Mouse (Mus musculus) cerebellum, adult 11-12 months (tissue): ENCODE measurements at regions not wholly inside any gene's neighbourhood (a gene's known extent, or its start where the extent isn't known, plus 50 kb on each side); places are given as distances from the start of the nearest gene placed in this dataset.
A peak's percentile ranks its signal among the peaks of the same experiment; 100 is the strongest.

ENCODE experiments used
- DNase-seq: peaks from one replicate; pipeline ENCODE4 v3.0.0; 2022

DNA sequence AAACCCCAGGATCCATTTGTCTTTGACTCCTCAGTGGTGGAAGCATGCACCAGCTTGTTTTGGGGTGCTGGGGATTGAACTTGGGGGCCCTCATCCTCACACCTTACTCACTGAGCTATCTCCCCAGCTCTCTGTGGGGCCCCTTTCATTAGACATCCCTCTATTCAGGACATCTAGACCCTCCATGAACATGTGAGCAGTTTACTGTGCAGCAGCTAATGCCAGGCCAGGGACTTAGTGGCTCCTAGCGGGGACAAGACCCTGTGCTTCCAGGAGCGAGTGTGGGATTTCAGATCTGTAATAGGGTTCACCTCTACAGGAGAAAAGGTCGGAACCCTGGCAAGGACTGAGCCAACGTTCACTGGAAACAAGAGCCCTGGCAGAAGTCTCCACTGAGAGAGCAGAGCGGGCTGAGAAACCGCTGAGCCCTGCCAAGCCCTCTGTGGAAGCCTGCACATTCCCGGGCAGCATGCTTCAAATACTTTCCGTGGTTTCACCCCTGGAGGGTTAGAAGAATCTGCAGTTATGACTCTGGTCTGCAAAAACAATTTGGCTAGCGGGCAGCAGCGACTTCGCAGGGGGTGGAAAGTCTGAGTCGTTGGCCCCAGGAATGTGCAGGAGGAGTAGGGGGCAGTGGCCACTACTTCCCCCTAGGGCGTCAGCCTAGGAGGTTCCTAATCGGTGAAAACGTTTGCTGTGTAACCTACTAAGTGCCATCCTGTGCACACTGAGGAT lies 125.6 kb downstream of the Smad6 start:
- no peak for DNase-seq

DNA sequence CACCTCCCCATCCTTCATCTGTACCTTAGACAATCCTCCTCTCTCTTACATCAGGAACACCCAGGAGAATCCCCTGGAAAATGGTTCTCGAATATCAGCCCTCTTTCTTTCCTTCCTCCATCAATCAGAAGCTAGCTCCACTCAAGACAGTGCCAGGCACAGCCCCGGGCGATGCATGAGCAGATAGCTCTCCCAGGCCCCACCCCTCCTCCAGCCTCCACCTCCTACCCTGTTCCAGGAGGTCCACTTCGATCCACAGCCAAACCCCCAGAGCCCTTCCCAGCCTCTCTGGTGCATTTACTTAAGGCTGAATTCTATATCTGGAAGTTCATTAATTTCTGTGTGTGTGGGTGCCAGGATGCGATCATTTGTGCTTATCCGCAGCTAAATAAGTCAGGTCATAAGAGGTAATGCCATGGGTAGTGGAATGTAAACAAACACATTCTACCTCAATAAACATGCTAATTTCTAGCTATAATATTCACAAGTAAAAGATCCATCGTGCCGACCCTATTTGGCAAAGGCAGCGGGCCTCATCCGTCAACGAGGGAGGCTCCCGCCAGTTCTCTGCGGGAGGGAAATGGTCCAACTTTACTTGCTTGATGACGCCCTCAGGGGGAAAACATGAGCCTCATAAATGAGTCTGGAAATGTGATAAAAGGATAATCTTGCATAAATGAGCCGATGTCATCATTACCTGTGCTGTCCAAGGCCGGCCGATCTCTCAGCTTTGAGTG lies 129.5 kb downstream of the Smad6 start:
- no peak for DNase-seq

GRCm38 (mm10) chr9:63890717-63891116 lies 131.1 kb downstream of the Smad6 start:
- no peak for DNase-seq

DNA sequence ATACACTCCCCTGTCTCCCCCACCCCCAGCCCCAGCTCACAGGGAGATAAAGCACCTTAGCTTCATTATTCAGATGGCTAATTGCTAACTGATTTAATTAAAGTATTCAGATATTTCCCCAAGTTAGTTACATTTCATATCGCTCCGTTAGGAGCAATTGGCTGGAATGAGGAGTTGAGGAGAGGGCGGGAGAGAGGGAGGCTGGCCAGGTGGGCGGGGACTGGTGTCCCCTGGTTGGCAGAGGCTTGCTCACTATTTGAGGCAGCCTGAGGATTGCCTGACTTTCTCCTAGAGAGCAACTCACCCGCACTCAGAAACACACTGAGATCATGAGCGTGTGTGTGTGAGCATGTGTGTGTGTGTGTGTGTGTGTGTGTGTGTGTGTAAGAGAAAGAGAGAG lies 131.8 kb upstream of the Smad3 start:
- no peak for DNase-seq

- peak; percentile 5 for DNase-seq
These were observed 127.2 kb upstream of the Smad3 start for GRCm38 (mm10) chr9:63884971-63885370.

DNA sequence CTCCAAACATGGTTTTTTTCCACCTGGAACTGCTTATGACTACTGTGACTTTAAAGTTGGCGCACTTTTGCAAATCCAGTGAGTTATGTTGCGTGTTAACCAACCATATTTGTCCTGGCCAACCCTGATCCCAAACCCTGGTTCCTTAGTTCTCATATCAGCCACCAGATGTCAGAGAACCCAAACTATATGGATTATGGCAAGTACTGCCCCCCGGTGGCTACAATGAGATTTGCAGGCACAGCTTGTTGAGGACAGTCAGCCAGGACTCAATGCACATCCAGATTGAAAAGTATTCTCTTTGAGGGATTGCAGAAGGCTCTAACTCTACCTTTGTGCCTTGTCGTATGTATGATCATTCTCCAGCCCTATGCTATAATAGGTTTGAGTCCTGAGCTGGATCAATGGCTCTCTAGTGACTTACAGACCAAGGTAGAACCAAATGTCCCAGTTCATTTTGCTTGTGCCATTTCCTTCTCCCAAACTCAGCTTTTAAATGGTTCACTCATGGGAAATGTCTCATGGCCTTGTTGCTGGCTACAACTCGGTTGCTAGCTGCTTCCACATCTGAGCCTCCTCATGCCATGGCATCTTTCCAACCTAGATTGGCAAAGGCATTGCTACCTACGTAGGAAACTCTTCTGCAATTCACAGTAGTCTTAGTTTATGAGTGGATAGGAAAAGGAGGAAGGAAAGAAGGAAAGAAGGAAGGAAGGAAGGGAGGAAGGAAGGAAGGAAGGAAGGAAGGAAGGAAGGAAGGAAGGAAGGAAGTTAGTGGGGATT lies 126.1 kb upstream of the Smad3 start:
- no peak for DNase-seq

GRCm38 (mm10) chr9:63881692-63882091 lies 123.9 kb upstream of the Smad3 start:
- DNase-seq = no peak

DNA sequence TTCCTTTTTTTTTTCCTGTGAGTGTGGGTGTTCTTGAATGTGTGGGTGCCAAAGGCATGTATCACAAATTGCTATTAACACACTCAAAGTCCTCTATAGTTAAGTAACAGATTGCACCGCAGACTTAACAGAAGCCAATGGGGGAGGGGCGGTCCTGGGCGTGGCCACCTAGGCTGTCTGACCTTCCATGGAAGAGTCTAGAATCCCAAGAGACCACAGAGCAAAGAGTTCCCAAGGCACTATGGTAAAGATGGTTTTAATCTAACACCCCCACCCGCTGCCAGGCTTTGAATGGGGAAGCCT lies 123.4 kb upstream of the Smad3 start:
- no peak for DNase-seq

- no peak for DNase-seq
These were observed 122.9 kb upstream of the Smad3 start for GRCm38 (mm10) chr9:63880487-63881260.

DNA sequence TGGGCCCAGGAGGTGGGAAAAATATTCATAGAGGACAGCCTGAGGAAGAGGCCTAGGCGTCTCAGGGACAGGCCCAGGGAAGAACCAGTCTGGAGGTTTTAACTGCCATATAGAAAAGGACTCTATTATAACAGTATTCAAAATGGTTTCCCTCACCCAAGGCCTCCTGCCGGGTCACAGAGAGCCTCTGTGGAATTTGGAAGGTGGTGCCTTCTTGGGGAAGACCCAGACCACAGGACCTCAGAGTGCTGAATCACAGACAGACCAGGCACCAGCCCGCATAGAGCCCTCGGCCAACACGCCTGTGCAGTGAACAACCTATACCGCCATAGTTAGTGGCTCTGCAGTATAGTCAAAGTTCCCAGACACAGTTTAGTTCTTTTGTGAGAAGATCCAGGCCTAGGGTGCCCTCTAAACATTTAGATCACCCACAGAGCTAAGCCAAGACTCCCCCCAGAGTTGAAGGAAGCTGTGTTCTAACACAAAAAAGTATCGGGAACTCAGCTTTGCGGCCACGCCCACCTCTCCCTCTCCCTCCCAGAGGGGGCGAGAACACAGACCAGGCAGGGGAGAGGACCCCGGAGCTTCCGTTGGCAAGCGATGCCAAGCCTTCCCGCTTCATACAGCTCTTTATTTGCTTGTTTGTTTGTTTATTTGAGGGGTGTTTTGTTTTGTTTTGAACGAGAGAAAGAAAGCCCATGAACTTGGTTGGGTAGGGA lies 122.1 kb upstream of the Smad3 start:
- no peak for DNase-seq

GRCm38 (mm10) chr9:63877864-63878263 lies 120.1 kb upstream of the Smad3 start:
- no peak for DNase-seq

GRCm38 (mm10) chr9:63876886-63877285 lies 119.1 kb upstream of the Smad3 start:
- no peak for DNase-seq

GRCm38 (mm10) chr9:63876023-63876422 lies 118.2 kb upstream of the Smad3 start:
- no peak for DNase-seq

- no peak for DNase-seq
These were observed 117.4 kb upstream of the Smad3 start for GRCm38 (mm10) chr9:63875193-63875592.

DNA sequence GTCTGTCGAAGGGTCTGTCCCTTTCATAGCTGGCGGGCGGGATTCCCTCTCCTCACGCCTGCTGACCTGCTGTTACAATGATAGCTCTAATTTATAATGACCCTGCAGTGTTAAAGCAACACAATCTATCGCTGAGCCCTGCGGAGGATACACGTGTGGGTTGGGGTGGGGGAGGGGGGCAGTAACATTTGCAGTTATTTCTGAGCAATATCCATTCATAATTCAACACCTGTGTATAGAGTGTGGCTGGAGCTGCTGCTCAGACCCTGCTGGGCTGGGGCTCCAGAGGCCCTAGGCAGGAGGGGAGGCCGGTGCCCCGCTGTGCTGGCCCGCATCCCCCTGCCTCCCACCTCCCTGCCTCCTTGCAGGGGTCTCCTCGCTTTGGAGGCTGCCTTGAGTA lies 106.6 kb upstream of the Smad3 start:
- no peak for DNase-seq

DNA sequence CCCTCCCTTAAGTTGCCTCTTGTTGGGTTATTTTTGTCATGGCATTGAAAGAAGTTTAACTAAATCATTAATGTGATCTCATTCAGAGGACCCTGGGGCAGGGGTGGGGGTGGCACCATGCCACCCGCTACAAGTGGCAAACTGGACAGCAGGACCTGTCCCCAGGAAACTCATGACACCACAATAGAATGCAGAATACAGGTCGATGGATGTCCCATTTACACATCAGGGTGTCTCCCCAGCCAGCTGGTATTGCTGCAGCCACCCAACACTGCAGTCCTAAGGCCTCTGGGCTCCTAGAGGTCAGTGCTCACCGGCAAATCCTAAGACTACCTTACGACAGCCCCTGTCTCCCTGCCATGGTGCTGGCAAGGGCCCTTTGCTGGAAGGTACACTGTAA lies 105.5 kb upstream of the Smad3 start:
- DNase-seq = no peak

GRCm38 (mm10) chr9:63862427-63862826 lies 104.6 kb upstream of the Smad3 start:
- no peak for DNase-seq

DNA sequence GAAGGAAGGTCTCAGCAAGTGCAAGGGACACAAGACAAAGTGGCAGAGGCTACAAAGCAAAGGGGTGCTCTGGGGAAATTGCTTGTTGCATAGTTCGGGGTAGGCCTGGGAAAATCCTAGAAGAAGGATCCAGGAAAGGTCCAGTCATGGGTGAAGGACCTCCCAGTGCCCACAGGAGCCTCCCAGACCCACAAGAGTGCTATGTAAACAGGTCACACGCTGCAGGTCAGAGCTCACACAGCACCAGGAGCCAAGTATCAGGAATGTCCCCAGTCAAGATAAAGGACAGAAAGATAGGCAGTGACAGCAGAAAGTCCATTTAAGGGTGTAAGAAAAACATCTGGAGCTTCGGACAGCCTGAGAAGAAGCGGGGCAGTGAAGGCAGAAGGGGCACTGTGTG lies 103.6 kb upstream of the Smad3 start:
- DNase-seq = no peak

DNA sequence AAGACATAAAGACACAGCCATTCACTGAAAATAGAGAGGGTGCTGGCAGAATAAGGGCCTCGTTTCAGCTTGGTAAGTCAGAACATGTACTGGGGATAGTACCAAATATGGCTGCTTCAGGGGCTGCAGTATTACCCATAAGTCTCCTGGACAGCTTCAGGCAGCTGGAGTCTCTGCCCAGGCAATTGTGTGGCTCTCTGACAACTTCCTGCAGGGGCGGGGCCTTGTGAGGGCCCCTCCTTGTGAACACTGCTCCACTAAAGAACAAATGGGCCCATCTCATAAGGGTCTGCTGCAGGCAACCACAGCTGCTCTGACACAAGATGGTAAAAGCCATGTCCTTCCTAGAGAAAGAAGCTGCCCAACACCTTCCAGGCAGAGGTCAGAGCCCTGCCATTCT lies 102.4 kb upstream of the Smad3 start:
- DNase-seq = no peak

GRCm38 (mm10) chr9:63856065-63856736 lies 98.4 kb upstream of the Smad3 start:
- DNase-seq = no peak

GRCm38 (mm10) chr9:63851809-63852208 lies 94.0 kb upstream of the Smad3 start:
- DNase-seq = no peak

- no peak for DNase-seq
These were observed 92.5 kb upstream of the Smad3 start for GRCm38 (mm10) chr9:63850316-63850693.
